Mouse (Mus musculus): ENCODE data around the gene Prm1. TPM values are rescaled to one million over a fixed set of nuclear protein-coding genes. Genes with fewer than 3 reads are reported as not detected.

Prm1 gene
- total and polyA plus RNA-seq, 3 experiments, result not detected

GRCm38 (mm10) chr16:10838487-10839245 lies 33.0 kb upstream of the Prm1 start:
- DNase-seq (ENCODE audit: extremely low read depth), result no peak
- H3K4me2 ChIP-seq (ENCODE audit: insufficient read depth, low read depth, poor library complexity, severe bottlenecking), result no peak overlapping the region
- H3K79me2 ChIP-seq (replicated peaks; ENCODE audit: control insufficient read depth, extremely low read depth, insufficient read depth, poor library complexity, severe bottlenecking), result peaks cover 9% of the 10 kb centered on the region; the same call in 1 of the 2 replicates
- H3K36me3 ChIP-seq (replicated peaks in 1 of 2; ENCODE audit: control insufficient read depth in 1 of 2, insufficient read depth in 1 of 2, low read length in 1 of 2), result peaks cover 8 to 52% of the 10 kb centered on the region in 2 experiments
- H3K9me3 ChIP-seq (replicated peaks; ENCODE audit: low read length), result no peaks in the 10 kb centered on the region
- TF ChIP-seq E2F4 (IDR thresholded peaks at IDR 0.05; ENCODE audit: insufficient replicate concordance, low read depth, low read length), result no peak
- no peak for TF ChIP-seq ETS1 (conservative IDR thresholded peaks at IDR 0.05; ENCODE audit: low read depth, low read length)
- TF ChIP-seq POLR2AphosphoS2 (IDR thresholded peaks at IDR 0.05; ENCODE audit: low read depth, low read length), result no peak
- no peak for TF ChIP-seq ZNF384 (IDR thresholded peaks at IDR 0.05; ENCODE audit: low read depth, low read length)
- TF ChIP-seq UBTF (IDR thresholded peaks at IDR 0.05; ENCODE audit: low read depth, low read length), result no peak
- H3K27me3 ChIP-seq (replicated peaks), result no peaks in the 10 kb centered on the region
- no peak overlapping the region for H3K27ac ChIP-seq (ENCODE audit: insufficient read depth, low read depth)
- H3K4me1 ChIP-seq (ENCODE audit: control insufficient read depth in 1 of 2, insufficient read depth in 2 of 2), result peaks cover 28 to 60% of the 10 kb centered on the region in 2 experiments
- dilution Hi-C loops (cut with MboI; ENCODE audit: extremely low pct_ligation_motif_present, extremely low pct_unique_long_range_greater_than_20kb, low sequenced_read_pairs), result no loop called here
- in situ Hi-C loops (cut with MboI; ENCODE audit: low pct_ligation_motif_present, low pct_unique_long_range_greater_than_20kb, low sequenced_read_pairs), result no loop called here
- no peak overlapping the region for H3K4me3 ChIP-seq (replicated peaks in 1 of 3; ENCODE audit: low read depth in 2 of 3, low read length in 2 of 3, poor library complexity in 1 of 3)
- H3K9ac ChIP-seq (ENCODE audit: insufficient read depth, low read depth), result no peak overlapping the region

DNA sequence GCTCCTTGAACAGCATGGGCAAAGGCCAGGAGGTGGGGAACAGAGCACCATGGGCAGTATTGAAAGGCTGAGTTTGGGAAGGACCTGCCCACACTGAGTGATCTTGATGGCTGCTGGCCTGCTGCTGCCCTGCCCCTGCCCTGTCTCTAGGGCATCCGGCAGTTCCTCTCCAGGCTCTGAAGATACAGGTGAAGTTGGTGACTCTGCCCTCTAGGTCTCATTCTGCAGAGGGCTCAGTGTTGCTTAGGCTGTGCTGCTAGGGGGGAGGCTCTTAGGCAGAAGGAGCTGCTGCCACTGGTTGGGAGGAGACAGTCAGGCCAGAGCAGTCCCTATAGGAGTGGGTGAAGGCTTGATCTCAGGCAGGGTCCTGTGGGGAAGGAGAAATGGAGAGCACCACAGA lies 32.3 kb upstream of the Prm1 start:
- Histone ChIP-seq H3K27me3 (replicated peaks) (no peaks in the 10 kb centered on the region), H3K79me2 (replicated peaks; ENCODE audit: control insufficient read depth, extremely low read depth, insufficient read depth, poor library complexity, severe bottlenecking) (peaks cover 9% of the 10 kb centered on the region; the same call in 1 of the 2 replicates), H3K4me1 (ENCODE audit: control insufficient read depth in 1 of 2, insufficient read depth in 2 of 2) (peaks cover 24 to 52% of the 10 kb centered on the region in 2 experiments), H3K4me2 (ENCODE audit: insufficient read depth, low read depth, poor library complexity, severe bottlenecking) (no peak overlapping the region), H3K36me3 (replicated peaks in 1 of 2; ENCODE audit: control insufficient read depth in 1 of 2, insufficient read depth in 1 of 2, low read length in 1 of 2) (peaks cover 8 to 47% of the 10 kb centered on the region in 2 experiments), H3K4me3 (replicated peaks in 1 of 3; ENCODE audit: low read depth in 2 of 3, low read length in 2 of 3, poor library complexity in 1 of 3) (no peak overlapping the region), H3K27ac (ENCODE audit: insufficient read depth, low read depth) (no peak overlapping the region), H3K9me3 (replicated peaks; ENCODE audit: low read length) (no peaks in the 10 kb centered on the region), H3K9ac (ENCODE audit: insufficient read depth, low read depth) (no peak overlapping the region)
- TF ChIP-seq MXI1 (IDR thresholded peaks at IDR 0.05; ENCODE audit: low read depth, low read length), result no peak
- no peak for TF ChIP-seq TCF12 (IDR thresholded peaks at IDR 0.05; ENCODE audit: low read depth, low read length)
- no peak for TF ChIP-seq ZMIZ1 (IDR thresholded peaks at IDR 0.05; ENCODE audit: low read depth, low read length)
- no peak for TF ChIP-seq RAD21 (IDR thresholded peaks at IDR 0.05; ENCODE audit: low read depth, low read length)
- TF ChIP-seq JUN (IDR thresholded peaks at IDR 0.05; ENCODE audit: insufficient read depth, low read depth, low read length), result no peak
- no peak for TF ChIP-seq E2F4 (IDR thresholded peaks at IDR 0.05; ENCODE audit: insufficient replicate concordance, low read depth, low read length)
- no peak for TF ChIP-seq ETS1 (conservative IDR thresholded peaks at IDR 0.05; ENCODE audit: low read depth, low read length)
- no peak for TF ChIP-seq ELF1 (IDR thresholded peaks at IDR 0.05; ENCODE audit: low read depth, low read length)
- no peak for TF ChIP-seq PAX5 (IDR thresholded peaks at IDR 0.05; ENCODE audit: low read length)
- no peak for TF ChIP-seq MYC (IDR thresholded peaks at IDR 0.05; ENCODE audit: low read depth, low read length)
- no peak for TF ChIP-seq ZKSCAN1 (IDR thresholded peaks at IDR 0.05; ENCODE audit: borderline replicate concordance, low read depth, low read length)
- TF ChIP-seq MEF2A (IDR thresholded peaks at IDR 0.05; ENCODE audit: borderline replicate concordance, low read depth, low read length), result no peak
- no peak for TF ChIP-seq POLR2AphosphoS2 (IDR thresholded peaks at IDR 0.05; ENCODE audit: low read depth, low read length)
- TF ChIP-seq CHD1 (IDR thresholded peaks at IDR 0.05; ENCODE audit: low read depth, low read length), result no peak
- no peak for TF ChIP-seq USF1 (IDR thresholded peaks at IDR 0.05; ENCODE audit: low read depth, low read length)
- no peak for DNase-seq (ENCODE audit: extremely low read depth)
- dilution Hi-C loops (cut with MboI; ENCODE audit: extremely low pct_ligation_motif_present, extremely low pct_unique_long_range_greater_than_20kb, low sequenced_read_pairs) (no loop called here), in situ Hi-C loops (cut with MboI; ENCODE audit: low pct_ligation_motif_present, low pct_unique_long_range_greater_than_20kb, low sequenced_read_pairs) (no loop called here)
